Mouse (Mus musculus) megakaryocyte progenitor cell, adult 5-6 weeks (primary cell): ENCODE results near the gene Blvrb. TPM values are rescaled to one million over a fixed set of nuclear protein-coding genes. Genes with fewer than 3 reads are reported as not detected.

Source experiments
- ATAC-seq: replicated peaks from 2 replicates; pipeline ENCODE4 v1.8.0; 2016; ENCODE audit warnings: mild to moderate bottlenecking, moderate TSS enrichment, inconsistent platforms; ENCODE audit not compliant: poor library complexity
- total RNA-seq, 2 experiments: library from RNA; stranded (forward) in 1 of 2; stranded (reverse) in 1 of 2; fragments of 157-497, 149-512 nt in 1 of 2; fragments of 200-1000 nt in 1 of 2; gene quantifications; 2 replicates each; pipeline versions ENCODE4 v1.2.3 to v1.2.4; 2015 to 2017

Gene Blvrb
- total RNA-seq (2015): 31.8 and 53.4 TPM in 2 replicates
- total RNA-seq (2017): 21.2 and 30.2 TPM in 2 replicates

DNA sequence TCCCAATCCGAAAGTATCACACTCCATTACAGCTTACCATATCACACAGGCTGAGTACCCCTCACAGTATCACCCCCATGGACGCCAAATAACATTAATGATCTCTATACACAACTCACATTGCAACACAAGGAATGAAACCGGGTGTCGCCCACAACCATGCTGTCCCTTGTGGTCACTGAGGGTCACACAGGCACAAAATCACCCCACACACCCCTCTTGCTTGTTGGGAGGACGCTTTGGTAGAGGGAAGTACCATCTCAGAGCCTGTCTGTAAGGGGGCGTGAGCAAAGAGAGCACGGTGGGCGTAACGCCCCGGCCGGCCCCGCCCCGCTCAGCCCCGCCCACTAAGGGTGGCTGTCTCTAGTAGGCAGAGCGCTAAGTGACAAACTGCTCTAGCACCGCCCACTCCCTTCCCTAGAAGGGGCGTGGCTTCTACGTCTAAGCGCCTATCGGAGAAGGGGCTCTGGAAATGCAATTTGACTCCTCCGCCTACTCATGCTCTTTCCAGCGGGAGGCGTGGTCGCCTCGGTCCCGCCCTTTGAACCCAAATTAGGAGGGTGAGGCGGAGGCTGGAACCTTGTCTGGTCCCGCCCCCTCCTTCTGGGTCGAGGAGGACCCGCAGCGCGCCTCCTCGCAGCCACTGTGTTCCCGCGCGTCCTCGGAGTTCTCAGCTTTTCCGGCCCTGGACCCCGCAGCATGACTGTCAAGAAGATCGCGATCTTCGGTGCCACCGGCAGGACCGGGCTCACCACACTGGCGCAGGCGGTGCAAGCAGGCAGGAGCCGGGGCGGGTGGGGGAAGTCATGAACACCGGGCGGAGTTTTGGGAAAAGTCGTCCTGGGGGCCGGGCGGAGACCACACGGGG, at the start of gene Blvrb, which contains the start of gene Sptbn4:
Blvrb (plus strand) TSS at position 560 of the 868 bp plus-strand sequence.
Sptbn4 (minus strand) TSS at position 268 of the 868 bp plus-strand sequence.
- peak; percentile 76 for ATAC-seq

DNA sequence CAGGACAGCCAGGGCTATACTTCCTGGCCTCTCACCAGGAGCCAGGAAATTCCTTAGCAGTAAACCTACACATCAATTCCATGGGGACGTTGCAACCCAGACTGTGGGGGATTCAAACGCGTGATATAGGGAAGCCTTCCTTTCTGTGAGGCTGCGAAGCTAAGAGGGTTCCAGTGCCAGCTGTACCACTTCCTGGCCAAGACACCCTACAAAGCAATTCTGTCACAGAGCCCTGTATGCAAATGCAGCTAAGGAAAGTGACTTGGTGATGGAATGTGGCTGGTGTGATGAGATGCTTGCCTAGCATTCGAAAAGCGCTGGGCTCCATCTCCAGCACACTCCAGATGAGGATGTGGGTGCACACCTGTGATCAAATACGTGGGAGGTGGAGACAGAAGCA, 47.2 kb upstream of the Blvrb start:
- no peak for ATAC-seq

DNA sequence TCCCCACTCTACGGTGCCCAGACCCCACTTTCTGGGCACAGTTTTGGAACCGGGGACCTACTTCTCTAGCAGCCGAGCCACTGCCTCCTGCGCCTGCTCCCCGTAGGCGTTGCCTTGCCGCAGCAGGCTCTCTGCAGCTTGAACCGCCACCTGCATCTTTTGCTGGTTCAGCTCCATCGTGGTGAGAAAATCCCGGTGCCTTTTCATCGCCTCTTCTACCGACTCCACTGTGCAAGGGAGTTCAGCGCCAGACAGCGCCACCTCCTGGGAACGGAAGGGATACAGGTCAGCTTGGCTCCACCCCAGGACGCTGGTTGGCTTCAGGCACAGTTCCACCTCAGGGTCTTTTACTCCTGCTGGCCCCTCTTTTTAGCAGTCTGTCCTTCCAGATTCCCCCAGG, 45.1 kb upstream of the Blvrb start:
- peak; percentile 88 for ATAC-seq

DNA sequence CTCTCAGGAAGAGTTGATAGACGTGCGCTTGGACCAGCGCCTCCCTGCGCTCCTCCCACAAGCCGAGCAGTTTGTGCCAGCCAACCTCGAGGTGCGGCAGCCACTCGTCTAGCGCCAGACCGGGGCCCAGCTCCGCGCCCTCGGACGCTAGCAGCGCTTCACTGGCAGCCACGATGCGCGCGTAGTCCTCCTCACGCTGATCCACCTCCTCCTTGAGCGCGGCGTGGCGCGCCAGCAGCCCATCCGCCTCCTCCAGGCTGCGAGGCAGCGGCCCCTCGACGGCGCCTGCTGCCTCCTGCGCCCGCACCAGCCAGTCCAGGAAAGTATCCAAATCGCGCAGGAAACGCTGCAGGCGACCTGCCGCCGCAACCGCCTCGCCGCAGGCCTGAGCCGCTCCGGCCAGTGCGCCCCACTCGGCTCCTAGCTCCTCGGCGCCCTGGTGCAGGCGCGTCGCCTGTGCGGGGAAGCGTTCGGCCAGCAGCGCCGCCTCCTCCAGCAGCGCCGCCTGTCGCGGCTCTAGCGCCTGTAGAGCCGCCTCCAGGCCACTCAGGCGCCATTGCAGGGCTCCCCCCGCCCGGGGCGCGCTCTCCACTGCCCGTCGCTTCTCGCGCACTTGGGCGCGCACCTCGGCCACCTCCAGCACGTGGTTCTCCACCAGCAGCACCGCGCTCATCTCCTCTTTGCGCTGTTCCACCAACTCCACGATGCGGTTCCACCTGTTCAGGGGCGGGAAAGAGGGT, 43.4 kb upstream of the Blvrb start:
- 0 out of 2 replicates have a peak, but pooled peaks have one; percentile 18 for ATAC-seq

DNA sequence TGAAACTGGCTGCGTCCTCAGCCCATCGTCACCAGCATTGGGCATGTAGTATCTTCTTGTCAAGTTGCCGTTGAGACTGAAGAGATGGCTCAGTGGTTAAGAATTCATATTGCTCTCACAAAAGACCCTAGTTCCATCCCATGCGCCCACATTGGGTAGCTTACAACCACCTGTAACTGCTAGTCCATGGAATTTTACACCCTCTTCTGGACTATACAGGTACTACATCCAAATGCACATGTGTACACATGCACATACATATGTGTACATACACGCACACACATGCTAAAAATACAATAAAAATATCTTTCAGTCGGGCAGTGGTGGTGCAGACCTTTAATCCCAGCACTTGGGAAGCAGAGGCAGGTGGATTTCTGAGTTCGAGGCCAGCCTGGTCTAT, 41.3 kb upstream of the Blvrb start:
- no peak for ATAC-seq

DNA sequence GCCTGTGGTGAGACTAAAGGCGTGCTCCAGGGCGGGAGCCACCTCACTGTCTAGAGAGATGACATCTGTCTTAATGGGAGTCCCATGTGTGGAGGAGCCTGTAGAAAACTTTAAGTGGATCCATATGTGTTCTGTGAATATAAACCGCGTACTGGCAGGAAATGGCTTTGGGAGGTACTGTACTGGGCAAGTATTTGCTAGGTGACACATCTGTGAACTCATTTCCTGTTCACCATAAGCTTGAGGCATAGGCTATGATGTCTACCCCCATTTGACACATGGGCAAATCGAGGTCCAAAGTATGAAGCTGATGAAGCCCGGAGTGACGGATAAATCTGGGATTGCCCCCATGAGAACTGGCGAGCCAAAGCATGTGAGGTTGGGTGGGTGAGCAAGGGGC, 40.0 kb upstream of the Blvrb start:
- no peak for ATAC-seq

DNA sequence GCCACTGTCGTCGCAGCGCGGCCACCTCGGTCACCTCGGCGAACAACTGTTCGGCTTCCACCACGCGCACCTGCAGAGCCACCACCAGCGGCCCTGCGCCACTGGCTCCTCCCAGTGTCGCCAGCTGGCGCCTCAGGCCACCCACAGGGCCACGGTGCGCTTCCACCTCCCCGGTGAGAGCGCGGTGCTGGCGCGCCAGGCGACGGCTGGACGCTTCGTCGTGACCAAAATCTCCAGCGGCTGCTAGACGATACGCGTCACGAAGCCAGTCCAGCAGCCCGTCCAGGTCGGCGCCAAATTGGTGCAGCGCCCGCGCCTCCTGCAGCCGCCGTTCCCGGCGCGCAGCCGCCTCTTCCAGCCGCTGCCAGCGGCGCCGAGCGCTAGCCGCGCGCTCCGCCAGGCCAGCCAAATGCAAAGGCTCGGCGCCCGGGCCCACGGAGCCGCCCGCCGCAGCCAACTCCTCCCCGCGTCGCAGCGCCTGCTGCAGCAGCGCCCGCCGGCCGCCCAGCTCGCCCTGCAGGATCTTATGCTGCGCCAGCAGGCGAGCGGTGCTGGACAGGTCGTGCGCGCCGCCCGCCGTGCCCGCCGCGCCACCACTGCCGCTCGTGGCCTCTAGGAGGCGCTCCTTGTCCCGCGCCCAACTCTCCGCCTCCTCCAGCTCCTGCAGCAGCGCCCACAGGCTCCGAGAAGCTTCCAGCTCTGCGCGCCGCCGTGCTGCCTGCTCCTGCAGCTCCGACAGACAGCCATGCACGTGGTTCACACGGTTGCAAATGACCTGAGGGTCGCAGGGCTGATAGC, 39.2 kb upstream of the Blvrb start:
- peak; percentile 94 for ATAC-seq

DNA sequence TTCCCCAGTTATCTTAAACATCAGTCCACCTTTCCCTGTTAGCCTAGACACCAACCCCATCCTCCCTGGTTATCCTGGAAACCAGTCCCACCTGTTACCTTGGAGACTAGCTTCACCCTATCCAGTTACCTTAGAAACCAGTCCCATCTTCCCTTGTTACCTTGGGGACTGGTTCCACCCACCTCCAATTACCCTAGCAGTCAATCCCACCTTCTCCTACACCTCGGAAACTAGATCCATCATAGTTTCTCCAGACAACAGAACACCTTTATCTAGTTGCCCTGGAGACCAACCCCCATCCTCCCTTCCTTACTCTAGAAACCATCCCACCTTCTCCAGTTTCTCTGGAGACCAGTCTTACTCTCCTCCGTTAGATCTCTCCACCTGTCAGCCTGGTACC, 30.6 kb upstream of the Blvrb start:
- ATAC-seq: no peak

DNA sequence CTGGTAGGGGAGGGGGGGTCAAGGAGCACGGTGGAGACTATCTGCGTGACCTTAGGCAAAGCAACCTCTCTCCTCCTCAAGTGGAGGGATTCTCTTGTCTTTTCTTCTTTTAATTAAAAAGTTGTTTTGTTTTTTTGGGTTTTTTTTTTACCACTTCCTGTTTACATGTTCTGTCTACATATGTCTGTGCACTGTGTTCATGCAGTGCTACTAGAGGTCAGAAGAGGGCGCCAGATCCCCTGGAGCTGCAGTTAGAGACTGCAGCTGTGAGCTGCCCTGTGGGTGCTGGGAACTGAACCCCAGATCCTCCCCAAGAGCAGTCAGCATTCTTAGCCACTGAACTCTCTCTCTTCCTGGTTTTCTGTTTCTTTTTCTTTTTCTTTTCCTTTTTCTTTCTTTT, 28.7 kb upstream of the Blvrb start:
- peak; percentile 69 for ATAC-seq

DNA sequence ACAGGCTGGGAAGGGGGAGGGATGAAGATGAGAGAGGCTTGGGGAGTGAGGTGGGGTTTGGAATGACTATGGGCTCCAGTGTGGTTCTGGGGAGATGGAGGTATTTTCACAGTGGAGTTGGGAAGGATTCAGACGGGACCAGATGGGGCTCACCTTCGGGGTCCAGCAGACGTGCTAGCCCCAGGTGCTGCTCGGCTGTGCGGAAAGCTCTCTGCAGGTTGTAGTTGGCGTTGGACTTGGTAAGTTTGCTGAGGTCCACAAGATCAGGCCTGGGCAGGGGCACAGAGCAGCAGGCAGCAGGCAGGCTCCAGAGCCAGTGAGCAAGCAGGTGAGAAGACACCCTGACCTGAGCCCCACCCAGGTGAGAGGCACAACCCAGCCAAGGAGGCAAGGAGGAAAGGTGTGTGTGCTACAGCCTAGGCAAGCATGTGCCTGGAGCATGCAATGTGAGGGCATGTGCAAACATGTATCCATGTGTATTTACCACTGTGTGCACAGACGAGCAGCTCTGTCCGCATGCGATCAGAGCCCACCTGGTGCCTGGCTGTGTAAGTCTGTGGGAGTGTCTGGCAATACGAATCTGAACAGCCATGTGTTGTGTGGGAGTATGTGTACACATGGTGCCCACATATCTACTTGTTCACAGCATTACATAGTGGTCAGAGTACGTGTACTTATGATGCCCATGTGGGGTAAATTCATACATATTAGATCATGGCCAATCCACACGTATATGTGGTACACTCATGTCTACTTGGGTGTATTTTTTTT, 24.0 kb upstream of the Blvrb start:
- no peak for ATAC-seq

DNA sequence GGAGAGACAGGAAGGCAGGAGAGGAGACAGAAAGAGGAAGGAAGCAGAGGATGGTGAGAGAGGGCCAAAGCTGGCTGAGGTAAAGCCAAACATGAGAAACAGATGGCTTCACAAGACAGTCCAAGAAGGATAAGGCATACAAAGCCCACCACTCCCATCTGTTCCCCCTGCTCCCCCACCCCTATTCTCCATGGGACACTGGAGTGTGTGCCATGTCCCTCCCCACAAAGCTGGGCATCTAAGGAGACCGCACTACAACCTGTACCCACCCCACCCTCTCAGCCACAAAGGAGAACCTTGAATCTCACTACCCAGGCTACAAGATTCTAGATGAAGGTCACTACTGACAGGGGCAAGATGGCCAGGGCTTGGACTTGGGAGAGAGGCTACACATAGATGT, 20.4 kb upstream of the Blvrb start:
- no peak for ATAC-seq

DNA sequence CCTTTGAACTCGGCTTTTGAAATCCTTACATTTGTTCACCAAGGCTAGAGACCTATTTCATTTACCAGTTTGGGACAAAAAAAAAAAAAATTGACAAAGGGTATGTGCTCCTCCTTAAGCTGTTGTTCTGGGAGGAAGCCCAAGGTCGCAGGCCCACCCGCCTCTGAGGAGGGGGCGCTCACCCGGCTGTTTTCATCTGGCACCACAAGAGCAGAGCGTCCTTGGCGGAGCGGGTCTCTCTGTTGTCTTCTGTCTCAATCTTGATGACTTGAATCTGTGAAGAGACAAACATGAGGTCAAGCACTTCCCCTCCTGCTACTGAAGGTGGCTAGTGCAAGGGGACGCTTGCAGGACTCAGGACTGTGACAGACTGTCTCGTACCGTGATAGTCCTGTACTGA, 19.8 kb upstream of the Blvrb start:
- ATAC-seq: no peak

DNA sequence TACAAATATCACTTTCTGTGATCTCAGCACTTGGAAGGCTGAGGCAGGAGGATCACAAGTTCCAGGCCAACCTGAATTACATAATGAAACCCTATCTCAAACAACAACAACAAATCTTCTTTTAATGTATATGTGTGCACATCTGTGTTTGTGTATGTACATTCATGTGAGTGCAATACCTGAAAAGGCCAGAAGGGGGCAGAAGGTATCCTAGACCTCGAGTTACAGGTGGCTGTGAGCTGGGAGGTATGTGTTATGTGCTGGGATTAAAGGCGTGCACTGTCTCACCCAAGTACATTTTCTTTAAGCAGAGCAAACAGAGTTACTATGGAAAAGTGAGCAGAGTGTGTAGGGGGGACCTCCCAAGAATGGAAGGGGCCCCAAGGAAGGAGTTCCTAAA, 18.6 kb upstream of the Blvrb start:
- no peak for ATAC-seq

DNA sequence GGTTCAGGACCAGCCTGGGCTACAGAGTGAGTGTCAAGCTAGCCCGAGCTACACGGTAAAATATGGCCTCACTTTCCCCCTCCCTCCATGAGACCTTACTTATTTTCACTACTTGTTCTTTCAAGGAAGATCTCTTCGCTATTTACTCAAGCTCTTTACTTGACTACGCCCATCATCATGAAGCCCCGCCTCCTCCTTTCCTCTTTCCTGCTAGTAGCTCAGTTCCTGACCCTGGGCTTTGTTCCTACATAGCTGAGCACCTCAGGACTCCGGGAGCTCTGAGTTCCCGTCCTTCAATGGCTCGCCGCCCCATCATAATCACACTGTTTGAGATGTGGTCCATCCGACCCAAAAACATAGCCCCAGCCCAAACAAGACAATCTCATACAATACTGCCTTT, 14.4 kb upstream of the Blvrb start:
- ATAC-seq: no peak

DNA sequence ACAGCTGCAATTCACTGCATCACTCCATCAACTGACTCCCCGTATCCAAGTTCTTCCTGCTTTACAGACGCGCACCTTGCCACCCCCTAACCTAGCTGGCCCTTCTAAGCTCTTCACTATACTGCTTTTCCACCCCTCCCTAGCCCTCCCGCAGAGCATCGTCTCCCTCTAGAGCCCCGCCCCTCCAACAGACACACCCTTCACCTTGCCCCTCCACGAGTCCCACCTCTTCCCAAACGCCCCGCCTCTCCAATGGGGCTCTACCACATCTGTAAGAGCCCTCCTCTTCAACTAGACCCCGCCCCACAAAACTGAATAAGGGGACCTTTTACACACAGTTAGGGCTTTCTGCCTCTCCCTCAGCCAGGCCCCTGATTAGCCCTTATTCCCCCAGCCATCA, 14.0 kb upstream of the Blvrb start:
- peak; percentile 35 for ATAC-seq

DNA sequence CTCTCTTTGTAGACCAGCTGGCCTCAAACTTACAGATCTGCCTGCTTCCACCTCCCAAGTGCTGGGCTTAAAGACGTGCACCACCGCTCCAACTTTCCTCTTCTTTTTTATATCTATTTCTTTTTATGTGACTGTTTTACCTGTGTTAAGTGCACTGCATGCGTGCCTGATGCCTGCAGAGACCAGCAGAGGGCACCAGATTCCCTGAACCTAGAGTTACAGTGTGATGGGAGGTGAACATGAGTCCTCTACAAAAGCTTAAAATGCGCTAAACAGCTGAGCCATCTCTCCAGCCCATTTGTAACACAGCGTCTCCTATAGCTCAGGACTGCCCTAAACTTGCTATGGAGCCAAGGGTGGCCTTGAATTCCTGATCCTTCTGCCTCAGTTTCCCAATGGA, 10.2 kb upstream of the Blvrb start:
- peak; percentile 92 for ATAC-seq

DNA sequence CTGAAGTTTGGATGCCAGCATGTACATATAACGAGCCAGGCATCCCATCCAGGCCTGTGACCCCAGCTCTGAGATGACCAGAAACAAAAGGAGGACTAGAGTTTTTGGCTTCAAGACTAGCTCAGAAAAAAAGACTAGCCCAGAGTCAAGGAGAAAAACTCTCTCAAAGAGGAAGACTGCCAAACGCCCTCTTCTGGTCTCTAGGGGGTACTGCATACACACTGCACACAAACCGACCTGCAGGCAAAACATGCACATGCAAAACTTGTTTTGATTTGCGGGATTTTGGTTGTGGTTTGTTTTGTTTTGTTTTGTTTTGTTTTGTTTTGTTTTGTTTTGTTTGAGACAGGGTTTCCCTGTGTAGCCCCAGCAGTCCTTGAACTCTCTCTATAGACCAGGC, 7.8 kb upstream of the Blvrb start:
- ATAC-seq: 0 out of 2 replicates have a peak, but pooled peaks have one; percentile 44

DNA sequence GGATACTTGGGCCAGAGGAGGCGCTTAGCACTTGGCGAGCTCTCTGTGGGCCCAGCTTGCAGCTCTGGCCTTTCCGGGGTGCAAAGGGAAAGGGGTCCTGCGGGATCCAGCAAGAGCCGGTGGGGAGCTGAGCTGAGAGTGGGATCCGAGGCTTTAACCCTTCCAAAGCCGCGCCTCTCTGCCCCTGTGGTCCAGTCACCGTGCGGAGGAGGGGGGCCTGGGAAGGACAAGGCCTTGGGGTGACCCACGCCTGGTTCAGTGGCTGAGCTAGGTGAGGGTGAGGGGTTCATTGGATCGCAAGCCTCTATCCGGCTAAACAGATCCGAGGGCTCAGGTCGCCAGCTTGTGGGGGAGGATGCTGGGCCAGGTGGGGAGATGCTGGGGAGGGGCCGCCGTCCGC, 1.7 kb upstream of the Blvrb start:
- ATAC-seq: no peak

DNA sequence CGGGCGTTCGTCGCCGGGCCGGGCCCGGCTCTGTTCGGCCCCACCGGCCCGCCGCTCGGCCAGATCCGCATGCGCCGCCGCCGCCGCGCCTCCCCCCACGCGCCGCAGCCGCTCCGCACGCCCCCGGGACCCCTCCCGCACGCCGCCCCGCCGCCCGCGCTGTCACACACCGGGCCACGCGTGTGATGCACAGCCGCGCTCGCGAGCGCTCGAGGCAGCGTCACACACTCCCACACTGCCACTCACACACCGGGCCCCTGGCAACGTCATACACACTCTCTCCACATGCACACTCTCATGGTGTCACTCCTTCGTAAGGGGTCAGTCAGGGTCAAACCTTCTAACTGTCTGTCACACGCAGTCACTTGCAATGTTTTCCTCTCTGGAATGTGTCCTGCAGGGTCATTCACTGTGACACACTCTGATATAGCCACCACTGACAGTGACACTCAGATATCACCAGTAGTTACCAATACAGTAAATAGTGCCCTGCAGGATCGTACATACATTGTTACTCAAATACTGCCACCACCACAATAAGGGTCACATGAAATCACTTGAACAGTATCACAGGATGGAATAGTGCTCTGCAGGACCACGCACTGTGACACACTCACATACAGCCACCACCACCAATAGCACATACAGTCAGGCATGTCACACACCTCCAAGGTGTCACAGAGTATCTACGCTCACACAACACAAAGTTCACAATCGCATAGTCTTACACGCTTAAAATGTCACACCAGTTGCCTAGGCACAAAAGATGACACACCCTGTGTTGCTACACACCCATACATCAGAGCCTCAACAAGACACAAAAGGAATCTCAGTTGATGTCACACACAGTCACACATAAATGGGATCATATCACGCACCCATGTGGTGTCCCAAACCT, 1.0 kb upstream of the Blvrb start:
- no peak for ATAC-seq
